ENCODE assay signal across 8 mouse cellular contexts in genomic region chr10:127937428-127938010, GRCm38 (mm10). TPM values are rescaled to one million over a fixed set of nuclear protein-coding genes. Genes with fewer than 3 reads are reported as not detected.
DNase-seq lines count a peak whose midpoint lies in the region; ATAC-seq and TF ChIP-seq lines count a peak whose summit lies in the region.

No protein-coding gene starts in this region.

- no peak overlapping the region for H3K9ac ChIP-seq in neural tube, embryonic 15.5 days (replicated peaks)
- H3K9ac ChIP-seq in hindbrain, postnatal 0 days (replicated peaks; ENCODE audit: low read length): no peak overlapping the region

- H3K4me3 ChIP-seq in neural tube, embryonic 15.5 days (replicated peaks): no peak overlapping the region
- H3K4me3 ChIP-seq in hindbrain, postnatal 0 days (ENCODE audit: low read length): no peak overlapping the region

- WGBS in neural tube, embryonic 15.5 days: 7% methylated on average over 2 of the region's 2 CpGs
- WGBS in hindbrain, postnatal 0 days: 0% methylated on average over 2 of the region's 2 CpGs

- no peak overlapping the region for H3K27ac ChIP-seq in neural tube, embryonic 15.5 days (replicated peaks)
- H3K27ac ChIP-seq in hindbrain, postnatal 0 days: no peak overlapping the region

- no peaks in the 10 kb centered on the region for H3K27me3 ChIP-seq in neural tube, embryonic 15.5 days (replicated peaks)
- no peaks in the 10 kb centered on the region for H3K27me3 ChIP-seq in hindbrain, postnatal 0 days (ENCODE audit: insufficient read depth, low read length)

- no peak for ATAC-seq in neural tube, embryonic 15.5 days (ENCODE audit: low FRiP score)
- 0 out of 2 replicates have a peak, but pooled peaks have one; percentile 27 for ATAC-seq in hindbrain, postnatal 0 days
- no peak for ATAC-seq in erythroid progenitor cell, adult 5-6 weeks (replicated peaks; ENCODE audit: low FRiP score, poor library complexity, severe bottlenecking)

- intact Hi-C loops in left cerebral cortex, postnatal 4 days (cut with DNase I): loop anchor here (5.0 to 10.0 kb wide), 2 partner anchors 200 to 263 kb away; partner anchors contain the start of gene Zbtb39

- peak; percentile 61 for DNase-seq in neural tube, embryonic 10.5 days (ENCODE audit: extremely low spot score, low spot score)
- peak; percentile 60 for DNase-seq in adrenal gland, adult 2 months
- DNase-seq in embryo, embryonic 10 days (ENCODE audit: low spot score): peak; percentile 36
- peak; percentile 78 for DNase-seq in hindbrain, postnatal 0 days (ENCODE audit: low spot score)
- DNase-seq in left cerebral cortex, postnatal 4 days: peak; percentile 61
- DNase-seq in ovary, postnatal 36 days (ENCODE audit: low spot score): peak; percentile 46

- H3K36me3 ChIP-seq in neural tube, embryonic 15.5 days: no peaks in the 10 kb centered on the region
- H3K36me3 ChIP-seq in hindbrain, postnatal 0 days (ENCODE audit: insufficient read depth, low read length): no peaks in the 10 kb centered on the region

- H3K9me3 ChIP-seq in neural tube, embryonic 15.5 days (replicated peaks): no peaks in the 10 kb centered on the region
- H3K9me3 ChIP-seq in hindbrain, postnatal 0 days (ENCODE audit: low read length): no peaks in the 10 kb centered on the region

- TF ChIP-seq CTCF in hindbrain, postnatal 0 days (IDR thresholded peaks at IDR 0.05; ENCODE audit: low read depth): peak; percentile 76

- H3K4me1 ChIP-seq in neural tube, embryonic 15.5 days: 0 out of 2 replicates have a peak, but pooled peaks cover 4% of the 10 kb centered on the region
- H3K4me1 ChIP-seq in hindbrain, postnatal 0 days (ENCODE audit: insufficient read depth, low read length): no peaks in the 10 kb centered on the region

- no peak overlapping the region for H3K4me2 ChIP-seq in neural tube, embryonic 15.5 days
- H3K4me2 ChIP-seq in hindbrain, postnatal 0 days (ENCODE audit: low read depth, low read length): no peak overlapping the region

RNA-seq across cellular contexts. Expression of gene Sdr9c7, which starts 39.2 kb away (rescaled TPM):
- polyA plus RNA-seq in neural tube, embryonic 15.5 days (2015; fragmentation: Nextera tagmentation; extraction: Ambion mirVana): 0.06 TPM in 1 of 2 replicates, not detected in the other
- total RNA-seq in adrenal gland, adult 2 months (2021): 1 to 10 TPM in 1 of 2 experiments, under 1 TPM in 1; 0.41 to 1.9 TPM
- polyA plus RNA-seq in adrenal gland, adult 2 months (2012; rRNA removed): 0.74 and 0.85 TPM in 2 replicates
- total RNA-seq in hindbrain, postnatal 0 days (2014; rRNA removed): not detected in 2 replicates
- polyA plus RNA-seq in hindbrain, postnatal 0 days (2015; fragmentation: Nextera tagmentation; extraction: Ambion mirVana): not detected in 2 replicates
- total RNA-seq in left cerebral cortex, postnatal 4 days (2021): not detected
- not detected in 2 replicates for total RNA-seq in erythroid progenitor cell, adult 5-6 weeks (2015; ENCODE audit: low replicate concordance)
- total RNA-seq in erythroid progenitor cell, adult 5-6 weeks (2017; ENCODE audit: low replicate concordance): not detected in 2 replicates

RNA-seq across cellular contexts. Expression of gene Rdh7, which starts 48.9 kb away (rescaled TPM):
- polyA plus RNA-seq in neural tube, embryonic 15.5 days (2015; fragmentation: Nextera tagmentation; extraction: Ambion mirVana): not detected in 2 replicates
- 1 to 10 TPM in 1 of 2 experiments, not detected in 1; 2.0 TPM for total RNA-seq in adrenal gland, adult 2 months (2021)
- 0.17 TPM in 1 of 2 replicates, not detected in the other for polyA plus RNA-seq in adrenal gland, adult 2 months (2012; rRNA removed)
- total RNA-seq in hindbrain, postnatal 0 days (2014; rRNA removed): not detected in 2 replicates
- not detected in 2 replicates for polyA plus RNA-seq in hindbrain, postnatal 0 days (2015; fragmentation: Nextera tagmentation; extraction: Ambion mirVana)
- total RNA-seq in left cerebral cortex, postnatal 4 days (2021): not detected
- not detected in 2 replicates for total RNA-seq in erythroid progenitor cell, adult 5-6 weeks (2015; ENCODE audit: low replicate concordance)
- not detected in 2 replicates for total RNA-seq in erythroid progenitor cell, adult 5-6 weeks (2017; ENCODE audit: low replicate concordance)
